Mouse (Mus musculus) liver, embryonic 14.5 days (tissue): ENCODE measurements at regions not wholly inside any gene's neighbourhood (a gene's known extent, or its start where the extent isn't known, plus 50 kb on each side); places are given as distances from the start of the nearest gene placed in this dataset.

Experiments used
- ATAC-seq: fragments of 200-750 bp; cut with Nextera tagmentation; 2 replicates; pipeline ENCODE4 v1.8.0; 2017; ENCODE audit warnings: moderate number of reproducible peaks, mild to moderate bottlenecking, moderate library complexity; ENCODE audit not compliant: insufficient read depth
- DNase-seq, 3 experiments: peaks; one replicate each; pipeline ENCODE4 v3.0.0-alpha.2; 2012 to 2013; ENCODE audit warnings: low read depth in 3 of 3, low spot score in 3 of 3
- H3K27ac ChIP-seq: fragments of 300-500 bp; sonication (generic); 2 replicates; pipeline ENCODE4 v1.5.1; 2014; ENCODE audit warnings: moderate library complexity, mild to moderate bottlenecking, control low read depth, inconsistent platforms
- H3K27me3 ChIP-seq: fragments of 300-500 bp; sonication (generic); 2 replicates; pipeline ENCODE4 v1.6.1; 2014; ENCODE audit warnings: mild to moderate bottlenecking, low read length, moderate library complexity; ENCODE audit not compliant: control insufficient read depth, insufficient read depth
- H3K36me3 ChIP-seq: fragments of 300-500 bp; sonication (generic); replicated peaks from 2 replicates; pipeline ENCODE4 v1.6.1; 2014; ENCODE audit warnings: low read depth; ENCODE audit not compliant: control insufficient read depth, insufficient read depth
- H3K4me1 ChIP-seq, 2 experiments: fragments of 200-500 bp in 1 of 2; fragments of 300-500 bp in 1 of 2; sonication (generic) in 1 of 2; replicated peaks; 2 replicates each; pipeline ENCODE4 v1.6.1; 2012 to 2014; ENCODE audit warnings: antibody characterized with exemption in 1 of 2, inconsistent platforms in 1 of 2, low read length in 1 of 2; ENCODE audit not compliant: control insufficient read depth in 2 of 2, insufficient read depth in 2 of 2
- H3K4me2 ChIP-seq: fragments of 300-500 bp; sonication (generic); 2 replicates; pipeline ENCODE4 v1.6.1; 2014; ENCODE audit warnings: low read depth, mild to moderate bottlenecking, control low read depth, moderate library complexity
- H3K4me3 ChIP-seq, 2 experiments: fragments of 200-500 bp in 1 of 2; fragments of 300-500 bp in 1 of 2; sonication (generic) in 1 of 2; 2 replicates each; pipeline ENCODE4 v1.5.1; 2012 to 2014; ENCODE audit warnings: low read depth in 2 of 2, low read length in 2 of 2, mild to moderate bottlenecking in 2 of 2, control low read depth in 1 of 2, inconsistent platforms in 1 of 2, moderate library complexity in 1 of 2; ENCODE audit not compliant: insufficient read depth in 1 of 2
- H3K9ac ChIP-seq: fragments of 300-500 bp; sonication (generic); replicated peaks from 2 replicates; pipeline ENCODE4 v1.6.1; 2014; ENCODE audit warnings: mild to moderate bottlenecking, control low read depth, moderate library complexity
- H3K9me3 ChIP-seq: fragments of 300-500 bp; sonication (generic); 2 replicates; pipeline ENCODE4 v1.6.1; 2016; ENCODE audit warnings: low read length, mixed read lengths; ENCODE audit not compliant: control insufficient read depth
- CTCF ChIP-seq: IDR thresholded peaks from 2 replicates; pipeline ENCODE4 v1.5.1; 2016; ENCODE audit warnings: antibody characterized with exemption, low read depth, control low read depth
- EP300 ChIP-seq: IDR thresholded peaks from 2 replicates; pipeline ENCODE4 v1.6.1; 2016; ENCODE audit warnings: antibody characterized with exemption, low read depth
- WGBS: fragments of 180-500 bp; shearing (Covaris S2); extraction: QIAGEN DNeasy Blood & Tissue Kit; methylation state at CpG from one replicate; pipeline ENCODE4 v1.1.7; 2014; ENCODE audit not compliant: insufficient replicate concordance; 5-methylcytosine and 5-hydroxymethylcytosine counted together

- no peak overlapping the region for H3K27ac ChIP-seq
- H3K4me3 ChIP-seq: no peak overlapping the region
- no peak for ATAC-seq
- H3K27me3 ChIP-seq: no peaks in the 10 kb centered on the region
- H3K4me2 ChIP-seq: no peak overlapping the region
- WGBS: 62% methylated on average over 11 of the region's 11 CpGs
- H3K36me3 ChIP-seq: no peaks in the 10 kb centered on the region
- no peak for DNase-seq
- no peak for TF ChIP-seq CTCF
- no peak for TF ChIP-seq EP300
- H3K4me1 ChIP-seq: no peaks in the 10 kb centered on the region
- H3K9ac ChIP-seq: no peak overlapping the region
- H3K9me3 ChIP-seq: no peaks in the 10 kb centered on the region
These were observed 171.7 kb downstream of the Trim29 start for GRCm38 (mm10) chr9:43482101-43483090.

GRCm38 (mm10) chr9:43483195-43483594 is 172.5 kb downstream of the Trim29 start:
- H3K4me2 ChIP-seq: no peak overlapping the region
- H3K27me3 ChIP-seq: no peaks in the 10 kb centered on the region
- no peaks in the 10 kb centered on the region for H3K9me3 ChIP-seq
- no peak for DNase-seq
- H3K9ac ChIP-seq: no peak overlapping the region
- no peak overlapping the region for H3K27ac ChIP-seq
- H3K36me3 ChIP-seq: no peaks in the 10 kb centered on the region
- no peaks in the 10 kb centered on the region for H3K4me1 ChIP-seq
- TF ChIP-seq CTCF (no peak), EP300 (no peak)
- 65% methylated on average over 2 of the region's 2 CpGs for WGBS
- ATAC-seq: no peak
- H3K4me3 ChIP-seq: no peak overlapping the region

- DNase-seq (no peak), ATAC-seq (no peak)
- TF ChIP-seq EP300 (no peak), CTCF (peak; percentile 42)
- no peaks in the 10 kb centered on the region for H3K36me3 ChIP-seq
- H3K27ac ChIP-seq: no peak overlapping the region
- no peak overlapping the region for H3K9ac ChIP-seq
- WGBS: 53% methylated on average over 2 of the region's 2 CpGs
- no peaks in the 10 kb centered on the region for H3K9me3 ChIP-seq
- H3K4me3 ChIP-seq: no peak overlapping the region
- H3K4me1 ChIP-seq: no peaks in the 10 kb centered on the region
- H3K27me3 ChIP-seq: no peaks in the 10 kb centered on the region
- H3K4me2 ChIP-seq: no peak overlapping the region
These were observed 173.3 kb downstream of the Trim29 start for GRCm38 (mm10) chr9:43483906-43484305.

GRCm38 (mm10) chr9:43486704-43487103 is 176.1 kb downstream of the Trim29 start:
- no peak overlapping the region for H3K27ac ChIP-seq
- no peaks in the 10 kb centered on the region for H3K9me3 ChIP-seq
- H3K4me2 ChIP-seq: no peak overlapping the region
- no peaks in the 10 kb centered on the region for H3K4me1 ChIP-seq
- no peak overlapping the region for H3K4me3 ChIP-seq
- no peak overlapping the region for H3K9ac ChIP-seq
- no peaks in the 10 kb centered on the region for H3K27me3 ChIP-seq
- no peak for ATAC-seq
- TF ChIP-seq EP300: no peak
- no peak for TF ChIP-seq CTCF
- 42% methylated on average over 4 of the region's 4 CpGs for WGBS
- DNase-seq: no peak
- H3K36me3 ChIP-seq: no peaks in the 10 kb centered on the region

- no peak overlapping the region for H3K27ac ChIP-seq
- no peaks in the 10 kb centered on the region for H3K4me1 ChIP-seq
- H3K36me3 ChIP-seq: no peaks in the 10 kb centered on the region
- H3K9ac ChIP-seq: no peak overlapping the region
- H3K27me3 ChIP-seq: no peaks in the 10 kb centered on the region
- DNase-seq (no peak), ATAC-seq (no peak)
- no peak for TF ChIP-seq CTCF
- no peak for TF ChIP-seq EP300
- H3K4me3 ChIP-seq: no peak overlapping the region
- WGBS: 41% methylated on average over 8 of the region's 8 CpGs
- no peaks in the 10 kb centered on the region for H3K9me3 ChIP-seq
- no peak overlapping the region for H3K4me2 ChIP-seq
These were observed 178.6 kb downstream of the Trim29 start for GRCm38 (mm10) chr9:43489205-43489604.
